Mouse (Mus musculus): ENCODE data around the gene E130308A19Rik.

E130308A19Rik gene

GRCm38 (mm10) chr4:59640720-59641119 is 14.7 kb downstream of the E130308A19Rik start:
- DNase-seq = no peak

- DNase-seq = peak; percentile 28
These were observed 16.0 kb downstream of the E130308A19Rik start for GRCm38 (mm10) chr4:59642039-59642438.

GRCm38 (mm10) chr4:59642657-59643056 is 16.6 kb downstream of the E130308A19Rik start:
- peak; percentile 44 for DNase-seq

DNA sequence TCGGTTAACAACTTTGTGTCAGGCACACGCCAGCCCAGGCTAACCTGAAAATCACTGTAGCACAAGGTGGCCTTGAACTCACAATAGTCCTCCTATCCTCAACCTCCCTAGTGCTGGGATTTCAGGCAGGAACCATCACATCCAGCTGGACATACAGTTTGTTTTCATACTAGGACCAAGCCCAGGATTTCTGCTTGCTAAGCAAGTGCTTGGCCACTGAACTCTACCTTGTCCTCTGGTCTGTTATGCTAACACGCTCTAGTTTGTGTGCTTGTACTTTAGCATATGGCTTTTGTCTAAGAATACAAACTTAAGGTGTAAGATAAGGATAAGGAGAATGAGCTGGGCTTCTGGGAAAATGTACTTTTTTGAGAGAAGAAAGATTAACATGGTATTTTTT is 18.4 kb downstream of the E130308A19Rik start:
- DNase-seq = peak; percentile 42

- DNase-seq = no peak
These were observed 19.0 kb downstream of the E130308A19Rik start for GRCm38 (mm10) chr4:59644992-59645391.

- no peak for DNase-seq
These were observed 19.6 kb downstream of the E130308A19Rik start for GRCm38 (mm10) chr4:59645610-59646009.

GRCm38 (mm10) chr4:59646020-59646696 is 20.1 kb downstream of the E130308A19Rik start:
- DNase-seq = no peak

DNA sequence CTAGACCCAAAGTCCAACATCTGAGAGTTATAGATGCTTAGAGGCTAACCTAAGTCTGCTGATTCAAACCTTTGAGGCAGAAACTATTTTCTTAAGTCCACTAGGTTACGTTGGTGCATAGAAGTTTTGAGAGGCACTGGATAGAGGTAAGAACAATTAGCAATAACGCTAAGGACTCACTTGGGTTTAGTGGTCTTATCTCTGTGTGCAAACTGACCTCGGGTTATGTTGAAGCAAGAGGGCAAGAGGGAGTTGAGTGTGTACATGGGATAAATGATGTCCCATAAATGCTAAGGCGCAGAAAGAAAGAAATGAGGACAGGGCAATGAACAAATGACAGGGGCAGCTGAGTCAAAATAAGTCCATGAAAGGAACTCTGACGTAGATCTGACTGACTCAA is 23.1 kb downstream of the E130308A19Rik start:
- no peak for DNase-seq

DNA sequence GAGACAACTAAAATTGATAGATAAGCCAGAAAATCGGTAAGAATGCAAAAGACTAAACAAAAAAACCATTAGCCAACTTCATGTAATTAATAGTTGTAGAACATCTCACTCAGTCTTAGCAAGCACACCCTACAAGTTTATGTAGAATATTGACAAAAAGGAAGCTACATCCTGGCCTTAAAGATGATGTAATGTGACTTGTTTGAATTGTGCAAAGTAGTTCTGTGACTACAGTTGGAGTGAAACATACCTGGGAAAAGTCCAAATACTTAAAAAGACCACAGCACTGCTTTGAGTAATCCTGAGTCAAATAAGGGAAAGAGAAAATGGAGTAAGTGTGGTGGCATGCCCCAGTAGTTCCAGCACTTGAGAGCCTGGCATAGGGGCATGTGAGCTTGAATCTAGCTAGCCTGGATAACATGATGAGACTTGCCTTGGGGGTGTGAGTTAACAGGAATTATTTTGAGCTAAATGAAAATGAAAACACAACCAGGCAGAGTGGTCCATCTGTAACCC is 26.2 kb downstream of the E130308A19Rik start:
- DNase-seq = no peak

DNA sequence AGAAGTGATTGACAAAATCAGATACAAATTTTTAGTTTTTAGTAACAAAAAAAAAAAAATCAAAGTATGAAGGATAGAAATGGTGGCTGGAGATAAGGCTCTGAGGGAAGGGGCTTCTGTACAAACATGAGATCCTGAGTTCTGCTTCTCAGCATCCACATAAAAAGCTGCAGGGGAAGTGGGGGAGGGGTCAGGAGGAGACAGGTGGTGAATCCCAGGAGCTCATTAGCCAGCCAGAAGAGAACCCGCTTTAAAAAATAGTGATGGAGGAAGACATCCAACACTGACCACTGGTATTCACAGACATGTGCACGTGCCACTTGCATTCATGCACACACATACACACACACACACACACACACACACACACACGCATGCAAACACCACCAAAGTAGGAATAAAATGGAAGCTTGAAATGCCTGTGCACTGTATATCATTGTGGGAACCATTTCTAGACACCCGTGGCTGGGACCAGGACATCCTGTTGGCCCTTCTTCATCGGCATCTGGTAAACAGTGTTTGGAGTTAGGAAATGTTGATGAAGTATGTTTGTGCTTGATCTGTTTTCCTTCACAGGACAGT is 30.1 kb downstream of the E130308A19Rik start:
- DNase-seq = no peak

- DNase-seq = no peak
These were observed 36.2 kb downstream of the E130308A19Rik start for GRCm38 (mm10) chr4:59662163-59662562.

- no peak for DNase-seq
These were observed 37.4 kb downstream of the E130308A19Rik start for GRCm38 (mm10) chr4:59663451-59663850.

DNA sequence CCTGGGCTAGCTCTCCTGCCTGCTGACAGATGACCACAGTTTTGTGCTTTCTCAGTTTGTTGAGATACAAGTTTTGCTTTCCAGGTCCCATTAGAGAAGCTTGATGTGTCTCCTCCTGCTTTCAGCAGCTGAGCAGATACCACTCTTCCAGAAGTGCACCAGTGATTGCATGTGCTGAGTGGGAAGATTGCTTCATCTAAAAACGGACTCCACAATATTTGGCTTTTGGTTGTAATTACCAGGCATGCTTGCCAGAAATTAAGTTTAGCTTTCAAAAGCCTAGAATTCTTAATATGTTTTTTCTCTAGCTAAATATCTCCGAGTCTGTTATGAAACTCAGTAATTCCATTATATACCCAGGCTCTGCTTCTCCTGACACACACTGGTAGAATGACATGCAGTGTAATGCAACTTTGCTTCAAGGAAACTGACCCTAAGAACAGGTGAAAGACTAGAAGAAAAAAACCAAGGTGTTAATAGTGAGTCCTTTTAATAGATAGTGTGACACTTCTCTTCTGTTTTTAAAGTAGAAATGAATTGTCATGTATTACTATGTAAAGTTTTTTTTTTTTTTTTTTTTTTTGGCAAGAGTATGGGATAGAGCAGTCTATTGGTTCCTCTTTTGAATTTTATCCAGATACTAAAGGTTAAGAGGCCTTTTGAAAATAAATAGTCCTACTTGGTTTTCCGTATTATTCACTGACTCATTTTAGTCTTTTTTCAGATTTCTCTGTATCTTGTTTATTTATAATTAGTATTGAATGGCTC is 40.7 kb downstream of the E130308A19Rik start:
- DNase-seq = no peak

GRCm38 (mm10) chr4:59668050-59668449 is 42.0 kb downstream of the E130308A19Rik start:
- DNase-seq = no peak

- DNase-seq = no peak
These were observed 43.1 kb downstream of the E130308A19Rik start for GRCm38 (mm10) chr4:59669131-59669530.

- no peak for DNase-seq
These were observed 44.0 kb downstream of the E130308A19Rik start for GRCm38 (mm10) chr4:59670015-59670414.

DNA sequence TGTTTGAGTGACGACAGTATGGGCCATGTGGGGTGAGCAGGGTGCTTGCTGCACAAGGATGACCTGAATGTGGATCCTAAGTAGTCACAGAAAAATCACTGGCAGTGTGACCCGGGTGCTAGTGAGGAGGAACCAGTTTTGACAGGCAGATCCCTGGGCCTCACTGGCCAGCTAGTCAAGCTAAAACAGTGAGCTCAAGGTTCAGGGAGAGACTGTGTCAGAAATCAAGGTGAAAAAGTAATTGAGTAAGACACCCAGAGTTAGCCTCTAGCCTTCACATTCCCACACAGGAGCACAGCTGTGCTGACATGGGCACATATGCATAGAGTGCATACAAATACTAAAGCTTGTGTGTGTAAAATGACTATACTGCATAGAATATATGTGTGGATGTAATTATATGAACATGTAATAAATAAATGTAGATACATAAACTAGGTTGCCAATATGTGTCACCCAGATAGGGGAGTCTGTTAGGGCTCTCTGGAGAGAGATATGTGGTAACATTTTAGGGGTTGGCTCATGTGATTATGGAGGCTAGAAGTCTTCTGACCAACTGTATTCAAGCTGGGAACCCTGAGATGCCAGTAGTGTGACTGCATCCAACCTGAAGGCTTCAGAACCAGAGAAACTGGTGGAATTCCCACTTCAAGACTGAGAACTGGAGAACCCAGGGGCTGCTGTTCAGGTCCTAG is 47.6 kb downstream of the E130308A19Rik start:
- DNase-seq = no peak

GRCm38 (mm10) chr4:59674929-59675679 is 49.1 kb downstream of the E130308A19Rik start:
- DNase-seq = no peak

- DNase-seq = no peak
These were observed 49.7 kb downstream of the E130308A19Rik start for GRCm38 (mm10) chr4:59675699-59676098.

DNA sequence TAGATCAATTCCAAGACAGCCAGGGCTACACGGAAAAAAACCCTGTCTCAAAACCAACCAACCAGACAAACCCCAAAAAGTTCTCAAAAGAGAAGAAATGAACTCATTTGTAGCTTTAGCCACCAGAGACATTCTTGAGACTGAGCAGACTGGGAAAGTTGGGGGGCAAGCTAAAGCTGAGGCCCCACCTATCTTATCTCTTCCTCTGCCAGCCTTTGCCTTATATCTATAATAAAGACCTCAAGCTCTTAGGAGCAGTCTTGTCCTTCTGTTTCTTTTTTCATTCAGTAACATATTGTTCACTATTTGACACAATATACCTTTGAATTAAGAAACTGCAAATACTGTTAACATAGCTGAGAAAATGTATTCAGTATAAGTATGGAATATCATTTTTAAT is 55.4 kb downstream of the E130308A19Rik start:
- no peak for DNase-seq

GRCm38 (mm10) chr4:59682491-59682890 is 56.5 kb downstream of the E130308A19Rik start:
- no peak for DNase-seq

- DNase-seq = no peak
These were observed 56.9 kb downstream of the E130308A19Rik start for GRCm38 (mm10) chr4:59682950-59683349.

Measured in kidney, postnatal 14 days (tissue).